Mouse (Mus musculus) regulatory T cell (primary cell): ENCODE measurements around the gene Map3k4.
"Not testable (repeated sequence)": the region's sequence is repeated elsewhere in the genome, so short reads cannot be mapped to it uniquely, and the experiment has no call there.

Experiments used
- in situ Hi-C: fragments of 300-600 bp; cut with MboI, MseI; formaldehyde crosslinking; loops from one replicate; pipeline ENCODE4 v1.15.1; 2025; ENCODE audit warnings: high pct_unique_total_duplicates

Map3k4 gene

DNA sequence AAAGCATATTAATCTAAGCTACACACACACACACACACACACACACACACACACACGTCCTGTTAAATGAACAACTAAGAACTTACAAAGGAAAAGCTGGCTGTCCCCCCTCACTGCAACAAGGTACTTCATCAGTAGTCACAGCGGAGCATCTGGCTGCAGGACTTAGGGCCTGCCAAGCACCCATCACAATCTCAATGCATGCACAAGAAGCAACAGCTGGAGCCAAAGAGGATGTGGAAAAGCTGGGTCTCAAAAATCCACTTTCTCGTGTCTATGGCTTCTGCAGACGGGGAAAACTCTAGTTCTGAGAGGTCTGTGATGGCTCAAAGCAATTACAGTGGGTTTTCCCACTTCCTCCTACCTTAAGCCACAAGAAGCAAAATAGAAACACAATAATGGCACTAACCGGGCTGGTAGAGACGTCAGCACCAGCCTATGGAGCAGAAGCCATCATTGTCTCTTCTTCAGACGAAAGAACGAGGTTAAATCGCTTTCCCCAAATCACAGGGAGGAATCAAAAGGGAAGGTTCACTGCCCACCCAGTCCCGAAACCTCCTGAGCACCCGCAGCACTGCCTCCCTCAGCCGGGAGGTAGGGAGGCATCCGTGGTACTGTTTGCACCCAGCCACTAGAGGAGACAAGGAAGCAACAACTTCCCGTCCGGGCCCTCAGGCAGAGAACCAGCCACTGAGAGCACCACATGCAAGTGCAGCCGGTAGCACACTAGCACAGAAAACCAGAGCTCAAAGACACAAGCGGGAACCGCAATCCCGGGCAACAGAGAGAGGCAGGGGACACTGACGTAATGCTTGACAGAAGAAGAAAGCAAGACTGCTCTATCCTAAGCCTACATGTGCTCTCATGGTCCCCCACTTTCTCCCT lies 11.1 kb downstream of the Map3k4 start:
- in situ Hi-C loops: no loop called here

DNA sequence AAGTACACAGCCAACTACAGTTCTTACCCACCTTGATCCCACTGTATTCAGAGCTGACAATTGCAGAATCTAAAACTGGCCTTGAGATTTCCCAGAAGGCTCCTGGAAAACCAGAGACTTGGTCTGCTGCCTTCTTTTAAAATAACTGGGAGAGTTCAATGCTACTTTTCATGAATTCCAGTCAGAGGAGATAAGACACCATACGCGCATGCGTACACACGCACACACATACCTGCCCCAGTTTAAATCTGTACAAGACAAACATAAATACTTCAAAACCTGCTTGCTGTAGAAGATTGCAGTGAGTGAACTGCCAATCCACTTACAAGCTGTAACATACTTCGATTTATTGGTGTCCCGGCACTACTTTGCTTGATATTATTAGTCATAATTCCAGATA lies 13.9 kb downstream of the Map3k4 start:
- in situ Hi-C loops: no loop called here

DNA sequence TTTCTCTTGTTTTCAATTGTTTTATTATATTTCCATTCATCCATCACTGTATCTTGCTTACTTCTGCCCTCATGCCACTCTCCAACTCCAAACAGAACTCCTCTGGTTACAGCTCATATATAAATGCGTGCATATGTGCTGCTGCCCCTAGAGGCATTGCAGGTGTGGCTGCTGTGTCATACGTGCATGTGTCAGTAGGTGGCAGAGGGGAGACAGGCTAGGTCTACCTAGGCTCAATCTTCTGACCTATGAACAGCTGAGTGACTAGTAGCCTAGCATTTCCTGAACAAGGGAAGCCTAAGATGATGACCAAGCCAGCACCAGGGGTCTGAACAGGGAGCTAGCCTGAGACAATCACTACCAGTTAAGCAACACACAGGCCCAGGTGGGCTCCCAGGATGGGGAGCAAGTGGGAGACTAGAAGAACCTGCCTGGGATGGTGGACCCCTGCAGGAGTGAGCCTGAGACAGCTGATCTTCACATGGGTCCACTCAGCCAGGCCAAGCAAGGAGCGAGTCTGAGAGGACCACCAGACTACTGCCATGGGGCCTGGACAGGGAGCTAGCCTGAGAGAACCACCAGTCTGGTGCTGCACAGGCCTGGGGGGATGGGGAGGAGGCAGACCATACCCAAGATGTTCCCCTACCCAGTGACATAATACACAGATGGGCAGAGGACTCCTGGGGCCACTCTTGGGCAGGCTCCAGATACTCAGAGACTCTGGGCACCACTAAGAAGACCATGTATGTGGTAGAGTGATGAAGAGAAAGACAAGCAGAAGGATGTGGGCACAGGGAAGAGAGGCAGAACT lies 17.5 kb downstream of the Map3k4 start:
- in situ Hi-C loops: no loop called here

DNA sequence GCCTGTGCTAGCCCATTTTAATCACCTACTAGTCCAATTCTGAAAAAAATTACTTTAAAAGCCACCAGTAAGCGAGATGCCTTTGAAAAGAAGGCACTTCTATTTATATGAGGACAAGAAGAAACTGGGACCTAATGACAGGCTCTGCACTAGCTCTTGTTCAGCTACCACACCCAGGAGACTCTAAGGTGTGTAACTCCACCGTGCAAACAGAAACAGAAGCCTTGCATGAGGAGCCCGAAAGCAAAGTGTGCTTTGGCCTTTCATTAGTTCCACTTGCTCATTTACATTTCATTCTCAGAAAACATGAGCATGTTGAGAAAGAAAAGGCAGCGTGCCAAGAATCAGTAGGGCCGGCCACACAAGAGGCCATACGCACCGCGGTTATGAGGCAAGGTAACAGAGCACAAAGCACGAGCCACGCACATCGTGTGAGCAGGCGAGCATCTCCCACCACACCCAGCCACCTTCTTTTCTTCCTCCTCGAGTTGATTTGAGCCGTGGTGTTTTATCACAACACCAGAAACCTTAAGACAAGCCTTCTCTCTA lies 18.4 kb downstream of the Map3k4 start:
- in situ Hi-C loops: no loop called here

DNA sequence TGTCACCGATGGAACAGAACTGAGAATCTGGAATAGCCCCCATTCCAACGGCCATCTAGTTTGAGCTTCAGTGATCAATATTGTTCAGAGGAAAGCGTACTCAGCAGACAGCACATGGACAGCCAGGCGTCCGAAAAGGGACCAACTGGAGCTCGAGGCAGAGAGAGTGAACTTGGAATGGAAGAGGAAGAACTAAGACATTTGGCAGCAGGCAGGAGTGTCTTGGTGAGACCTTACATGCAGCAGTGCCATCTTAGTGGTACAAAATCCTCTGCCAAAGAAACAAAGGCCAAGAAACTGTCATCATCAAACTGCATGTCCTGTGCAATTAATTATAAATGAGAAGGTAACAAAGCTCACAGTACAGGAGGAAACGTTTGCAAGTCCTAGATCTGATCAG lies 19.2 kb downstream of the Map3k4 start:
- in situ Hi-C loops: no loop called here

- in situ Hi-C loops: no loop called here
Observed at GRCm38 (mm10) chr17:12297978-12298377, 20.6 kb downstream of the Map3k4 start.

- in situ Hi-C loops: no loop called here
Observed at GRCm38 (mm10) chr17:12297292-12297691, 21.3 kb downstream of the Map3k4 start.

DNA sequence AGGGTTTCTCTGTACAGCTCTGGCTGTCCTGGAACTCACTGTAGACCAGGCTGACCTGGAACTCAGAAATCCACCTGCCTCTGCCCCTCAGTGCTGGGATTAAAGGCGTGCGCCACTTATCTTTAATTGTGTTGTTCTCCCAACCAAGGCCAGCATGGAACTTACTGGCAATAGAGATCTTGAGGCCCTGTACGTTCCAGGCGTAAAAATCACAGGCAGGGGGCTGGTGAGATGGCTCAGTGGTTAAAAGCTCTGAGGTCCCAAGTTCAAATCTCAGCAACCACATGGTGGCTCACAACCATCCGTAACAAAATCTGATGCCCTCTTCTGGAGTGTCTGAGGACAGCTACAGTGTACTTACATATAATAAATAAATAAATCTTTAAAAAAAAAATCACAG lies 22.7 kb downstream of the Map3k4 start:
- in situ Hi-C loops: not testable (repeated sequence)

DNA sequence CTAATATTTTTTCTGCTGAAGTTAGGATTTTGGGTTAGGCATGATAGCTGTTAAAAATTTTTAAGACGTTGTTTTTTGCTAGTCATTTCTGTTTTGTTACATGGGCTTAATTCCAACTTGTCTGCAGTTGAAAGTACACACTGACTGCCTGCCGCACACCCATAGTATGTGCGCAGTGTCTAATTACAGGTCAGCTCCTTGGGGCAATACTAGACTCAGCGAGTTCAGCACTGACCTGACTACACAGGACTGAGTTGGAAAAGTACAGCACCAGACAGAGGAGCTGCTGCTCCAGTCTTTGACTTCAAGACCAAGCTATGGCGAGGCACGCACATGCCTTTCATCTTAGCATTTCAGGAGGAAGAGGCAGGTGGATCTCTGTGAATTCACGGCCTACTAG lies 24.2 kb downstream of the Map3k4 start:
- in situ Hi-C loops: no loop called here

DNA sequence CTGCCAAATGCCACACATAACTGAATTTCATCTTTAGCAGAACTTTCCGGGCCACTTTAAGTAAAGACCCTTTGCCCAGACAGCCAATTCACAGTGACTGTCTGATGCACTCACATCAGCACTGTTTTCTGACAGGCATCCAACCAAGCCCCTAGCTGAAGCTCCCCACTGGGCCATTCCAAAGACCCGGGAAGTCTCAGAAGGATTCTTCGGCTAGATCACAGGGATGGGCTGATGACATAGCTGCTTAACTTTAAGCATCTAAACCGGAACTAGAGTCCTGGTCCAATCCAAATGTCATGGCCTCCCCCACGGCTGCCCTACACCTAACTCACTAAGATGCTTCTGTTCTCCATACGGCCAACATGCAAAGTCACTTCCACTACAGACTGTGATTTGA lies 25.0 kb downstream of the Map3k4 start:
- in situ Hi-C loops: no loop called here

- in situ Hi-C loops: no loop called here
Observed at GRCm38 (mm10) chr17:12292877-12293276, 25.7 kb downstream of the Map3k4 start.

GRCm38 (mm10) chr17:12292356-12292755 lies 26.2 kb downstream of the Map3k4 start:
- in situ Hi-C loops: no loop called here

DNA sequence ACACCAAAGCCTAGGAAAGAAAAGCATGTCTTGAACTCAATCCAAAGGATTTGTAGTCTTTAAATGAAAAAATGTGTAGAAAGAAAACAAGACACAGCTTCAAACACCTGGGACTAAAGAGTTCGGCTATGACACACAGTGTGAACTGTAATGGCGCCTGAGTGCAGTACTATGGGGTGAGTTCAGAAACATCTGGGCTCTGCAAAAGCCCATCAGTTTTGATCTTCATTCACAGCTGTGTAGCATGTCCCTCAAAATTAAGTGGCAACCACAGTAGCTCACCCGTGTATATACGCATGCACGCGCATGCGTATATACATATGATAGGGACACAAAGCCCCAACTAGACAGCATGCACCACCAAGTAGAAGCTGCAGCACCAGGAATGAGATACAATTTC lies 27.4 kb downstream of the Map3k4 start:
- in situ Hi-C loops: no loop called here

- in situ Hi-C loops: no loop called here
Observed at GRCm38 (mm10) chr17:12290735-12291134, 27.9 kb downstream of the Map3k4 start.

GRCm38 (mm10) chr17:12289836-12290235 lies 28.8 kb downstream of the Map3k4 start:
- in situ Hi-C loops: not testable (repeated sequence)

GRCm38 (mm10) chr17:12288871-12289270 lies 29.7 kb downstream of the Map3k4 start:
- in situ Hi-C loops: no loop called here

DNA sequence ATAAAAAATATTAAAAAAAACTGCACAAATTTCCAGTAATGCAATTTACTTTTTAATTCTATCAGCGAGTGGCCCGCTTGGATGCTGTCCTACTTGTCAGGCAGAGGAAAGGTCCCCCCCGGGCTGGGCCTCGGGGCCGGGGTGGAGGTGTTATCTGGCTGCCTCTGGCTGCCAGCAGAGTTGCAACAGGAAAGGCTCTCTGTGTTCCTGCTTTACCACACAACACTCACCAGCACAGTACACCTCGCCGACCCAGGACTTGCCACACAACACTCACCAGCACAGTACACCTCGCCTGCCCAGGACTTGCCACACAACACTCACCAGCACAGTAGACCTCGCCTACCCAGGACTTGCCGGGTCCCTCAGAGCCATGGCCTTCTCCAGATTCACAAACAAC lies 38.8 kb downstream of the Map3k4 start:
- in situ Hi-C loops: no loop called here

- in situ Hi-C loops: no loop called here
Observed at GRCm38 (mm10) chr17:12278073-12278472, 40.5 kb downstream of the Map3k4 start.

DNA sequence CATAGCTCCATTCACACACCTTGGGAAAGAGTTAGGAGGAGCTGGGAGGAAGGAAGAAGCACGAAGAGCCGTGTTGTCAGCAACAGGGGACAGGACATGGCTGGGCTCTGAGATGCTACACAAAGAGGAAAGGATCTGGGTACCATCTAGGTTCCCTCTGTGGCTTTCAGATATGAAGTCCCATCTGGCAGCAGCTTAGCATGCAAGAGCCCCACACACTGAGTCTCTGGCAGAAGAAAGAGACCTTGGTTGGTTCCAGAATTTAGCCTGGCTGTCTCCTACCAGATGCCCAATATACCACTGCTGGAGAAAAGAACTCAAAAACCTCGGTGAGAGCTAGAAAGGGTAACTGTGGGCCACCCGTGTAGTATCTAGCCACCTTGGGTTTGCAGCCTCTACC lies 41.3 kb downstream of the Map3k4 start:
- in situ Hi-C loops: no loop called here

GRCm38 (mm10) chr17:12276496-12277200 lies 41.9 kb downstream of the Map3k4 start:
- in situ Hi-C loops: no loop called here

DNA sequence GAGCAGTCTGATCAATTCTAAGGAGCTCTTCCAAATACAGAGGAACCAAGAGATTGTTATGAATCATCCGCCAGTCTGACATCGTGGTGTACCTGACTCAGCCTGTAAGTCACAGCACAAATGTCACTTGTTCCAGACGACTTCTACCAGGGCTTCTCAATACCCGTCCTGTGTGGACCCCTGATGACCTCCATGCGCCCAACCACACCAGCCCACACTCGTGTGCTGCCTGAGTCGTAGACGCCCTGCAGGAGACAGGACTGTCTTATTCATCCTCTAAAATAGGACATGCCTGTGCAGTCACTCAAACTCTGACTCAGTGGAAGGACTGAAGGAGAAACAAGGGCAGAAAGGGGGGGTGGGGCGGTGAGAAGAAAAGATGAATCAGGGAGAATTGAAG lies 42.8 kb downstream of the Map3k4 start:
- in situ Hi-C loops: no loop called here

DNA sequence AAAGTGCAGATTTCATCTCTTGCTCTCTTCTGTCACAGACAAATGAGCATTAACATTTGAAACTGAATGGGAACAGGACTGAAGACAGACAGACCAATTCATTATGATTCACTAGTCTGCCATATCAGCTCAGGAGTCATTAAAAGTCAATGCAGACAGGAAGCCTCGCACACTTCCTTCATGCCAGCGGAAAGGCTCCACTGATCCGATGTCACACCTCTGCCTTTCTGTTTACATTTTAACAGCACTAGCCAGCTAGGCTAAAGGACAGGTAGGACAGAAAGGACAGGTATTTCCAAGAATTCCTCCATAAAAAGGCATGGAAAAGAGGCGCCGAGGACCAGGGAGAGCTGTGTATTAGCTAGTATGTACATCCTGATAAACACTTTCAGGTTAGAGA lies 45.6 kb downstream of the Map3k4 start:
- in situ Hi-C loops: no loop called here
